Mouse (Mus musculus): ENCODE results near the gene St6galnac3. TPM values are rescaled to one million over a fixed set of nuclear protein-coding genes. Genes with fewer than 3 reads are reported as not detected.

The St6galnac3 gene
- polyA plus RNA-seq, 1 experiment, result not detected

DNA sequence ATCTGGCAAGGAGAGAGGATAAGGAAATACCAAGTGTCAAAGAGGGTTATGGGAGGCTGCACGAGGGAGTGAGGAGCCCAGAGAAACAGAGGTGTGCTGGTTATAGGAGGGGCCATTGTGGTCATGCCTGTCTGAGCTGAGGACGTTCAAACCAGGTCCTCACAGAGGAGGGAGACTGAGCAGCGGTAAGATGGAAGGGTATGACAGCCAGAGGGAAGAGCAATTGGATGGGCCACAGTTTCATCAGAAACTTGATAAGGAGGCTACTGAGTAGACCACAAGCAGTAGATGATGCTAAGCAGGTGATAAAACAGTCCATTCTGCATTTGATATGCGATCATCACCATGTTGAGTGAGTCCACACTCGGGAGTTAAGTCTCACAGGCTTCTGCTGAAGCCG is 212.4 kb downstream of the St6galnac3 start:
- Histone ChIP-seq H3K4me1 (ENCODE audit: control insufficient read depth, insufficient read depth, low read length) (no peaks in the 10 kb centered on the region), H3K27ac (ENCODE audit: insufficient read depth, low read depth, low read length) (no peak overlapping the region), H3K4me3 (ENCODE audit: insufficient read depth, low read length) (no peak overlapping the region)
- TF ChIP-seq CTCF (IDR thresholded peaks at IDR 0.05; ENCODE audit: low read depth, low read length) (no peak), POLR2A (IDR thresholded peaks at IDR 0.05; ENCODE audit: borderline replicate concordance, low read depth, low read length) (no peak)

DNA sequence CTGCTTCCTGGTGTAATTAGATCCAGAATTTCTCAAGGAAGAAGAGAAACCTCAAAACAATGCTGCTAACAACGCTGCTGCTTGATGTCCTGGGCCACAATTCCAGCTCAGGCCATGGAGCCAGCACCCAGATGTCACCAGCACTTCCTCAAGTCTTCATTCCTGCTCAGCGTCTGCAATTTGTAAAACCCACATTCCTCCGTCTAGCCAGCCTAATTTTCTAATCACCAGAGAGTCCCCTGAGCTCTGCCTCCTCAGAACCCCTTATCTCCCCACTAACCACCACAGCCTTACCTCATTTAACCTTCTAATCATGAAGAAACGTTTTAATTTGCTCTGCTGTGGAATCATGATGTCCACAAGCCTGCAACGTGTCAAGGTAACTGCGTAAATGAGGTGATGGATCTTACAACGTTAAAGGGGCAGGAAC is 213.8 kb downstream of the St6galnac3 start:
- no peak overlapping the region for H3K4me3 ChIP-seq (ENCODE audit: insufficient read depth, low read length)
- H3K27ac ChIP-seq (ENCODE audit: insufficient read depth, low read depth, low read length), result no peak overlapping the region
- no peaks in the 10 kb centered on the region for H3K4me1 ChIP-seq (ENCODE audit: control insufficient read depth, insufficient read depth, low read length)
- TF ChIP-seq POLR2A (IDR thresholded peaks at IDR 0.05; ENCODE audit: borderline replicate concordance, low read depth, low read length) (no peak), CTCF (IDR thresholded peaks at IDR 0.05; ENCODE audit: low read depth, low read length) (no peak)

DNA sequence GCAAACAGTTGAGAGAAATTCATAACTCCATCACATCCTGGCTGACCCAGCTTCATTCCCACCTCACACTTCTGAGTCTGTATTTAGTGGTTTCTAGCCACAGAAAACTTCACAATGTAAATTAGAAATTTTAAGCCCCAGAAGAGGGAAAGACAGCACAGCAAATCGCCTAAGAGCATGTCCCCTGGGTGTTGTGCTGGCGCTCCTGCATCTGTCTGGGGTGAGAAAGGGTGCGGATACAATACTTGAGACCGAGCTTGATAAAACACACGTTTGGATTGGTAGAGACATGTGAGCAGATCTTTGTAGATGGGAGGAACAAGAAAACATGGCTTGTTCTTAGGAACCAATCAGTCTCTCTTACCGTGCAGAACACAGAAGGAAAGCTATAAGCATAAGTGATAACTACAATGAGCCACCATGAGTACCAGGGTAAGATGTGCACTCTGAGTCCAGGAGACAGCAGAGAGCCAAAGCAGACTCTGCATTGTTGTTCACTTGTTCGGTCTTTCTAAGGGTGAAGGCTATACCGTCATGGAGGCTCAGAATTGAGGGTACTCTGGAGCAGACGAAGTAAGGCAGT is 214.8 kb downstream of the St6galnac3 start:
- no peak for TF ChIP-seq CTCF (IDR thresholded peaks at IDR 0.05; ENCODE audit: low read depth, low read length)
- TF ChIP-seq POLR2A (IDR thresholded peaks at IDR 0.05; ENCODE audit: borderline replicate concordance, low read depth, low read length), result no peak
- Histone ChIP-seq H3K4me3 (ENCODE audit: insufficient read depth, low read length) (no peak overlapping the region), H3K4me1 (ENCODE audit: control insufficient read depth, insufficient read depth, low read length) (no peaks in the 10 kb centered on the region), H3K27ac (ENCODE audit: insufficient read depth, low read depth, low read length) (no peak overlapping the region)

DNA sequence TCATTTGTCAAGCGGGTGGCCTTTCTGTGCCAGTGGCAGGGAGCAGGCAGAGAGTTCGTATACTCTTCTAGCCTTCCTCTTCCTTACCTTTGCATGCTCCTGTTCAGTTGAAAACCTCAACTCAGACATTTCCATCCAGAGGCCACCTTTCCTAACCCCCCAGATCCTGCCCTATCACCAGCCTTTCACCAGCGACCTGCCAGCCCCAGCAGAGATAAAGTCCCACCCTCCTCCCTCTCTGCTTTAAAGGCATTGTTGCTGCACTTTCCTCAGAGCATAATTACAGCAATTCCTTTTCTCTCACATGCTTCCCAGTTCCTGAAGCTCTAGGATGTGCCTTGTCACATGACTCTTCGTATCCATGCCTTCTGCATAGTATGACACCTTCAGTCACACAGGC is 215.3 kb downstream of the St6galnac3 start:
- Histone ChIP-seq H3K27ac (ENCODE audit: insufficient read depth, low read depth, low read length) (no peak overlapping the region), H3K4me3 (ENCODE audit: insufficient read depth, low read length) (no peak overlapping the region), H3K4me1 (ENCODE audit: control insufficient read depth, insufficient read depth, low read length) (no peaks in the 10 kb centered on the region)
- no peak for TF ChIP-seq CTCF (IDR thresholded peaks at IDR 0.05; ENCODE audit: low read depth, low read length)

DNA sequence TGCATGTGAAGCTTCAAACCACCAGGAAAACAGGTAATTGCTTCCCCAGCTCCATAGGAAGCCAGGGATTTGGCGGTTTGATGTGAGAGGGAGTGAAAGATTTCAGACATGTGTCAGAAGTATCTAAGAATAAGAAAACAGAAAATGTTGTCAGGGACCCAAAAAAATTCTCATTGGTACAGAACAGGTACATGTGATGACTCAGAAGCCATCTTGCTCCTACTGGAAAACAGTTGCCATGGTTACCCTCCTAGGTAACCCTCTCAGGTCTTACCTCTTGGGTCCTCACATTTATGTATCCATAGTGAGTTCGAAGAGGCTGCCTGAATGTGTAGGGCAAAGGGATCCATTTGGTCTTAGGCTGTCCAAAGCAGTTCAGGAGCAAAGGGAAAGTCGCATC is 215.9 kb downstream of the St6galnac3 start:
- no peak overlapping the region for H3K27ac ChIP-seq (ENCODE audit: insufficient read depth, low read depth, low read length)
- TF ChIP-seq CTCF (IDR thresholded peaks at IDR 0.05; ENCODE audit: low read depth, low read length) (no peak), POLR2A (IDR thresholded peaks at IDR 0.05; ENCODE audit: borderline replicate concordance, low read depth, low read length) (no peak)
- H3K4me3 ChIP-seq (ENCODE audit: insufficient read depth, low read length), result no peak overlapping the region
- H3K4me1 ChIP-seq (ENCODE audit: control insufficient read depth, insufficient read depth, low read length), result no peaks in the 10 kb centered on the region

DNA sequence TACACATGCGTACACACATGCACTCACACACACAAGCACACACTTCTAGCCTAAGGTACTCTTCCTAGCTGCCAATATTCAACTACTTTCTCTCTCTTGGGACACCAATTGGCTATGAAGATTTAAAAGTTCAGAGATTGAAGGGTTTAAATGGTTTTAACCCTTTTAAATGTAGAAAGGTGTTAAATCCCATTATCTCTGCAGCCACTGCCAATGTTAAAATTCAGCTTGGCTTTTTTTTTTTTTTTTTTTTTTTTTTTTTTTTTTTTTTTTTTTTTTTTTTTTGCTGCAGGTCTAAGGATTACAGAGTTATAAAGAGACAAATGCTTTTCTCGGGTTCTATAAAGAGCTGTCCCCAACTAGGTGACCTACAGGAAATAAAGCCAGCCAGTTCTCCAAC is 216.4 kb downstream of the St6galnac3 start:
- TF ChIP-seq POLR2A (IDR thresholded peaks at IDR 0.05; ENCODE audit: borderline replicate concordance, low read depth, low read length) (no peak), CTCF (IDR thresholded peaks at IDR 0.05; ENCODE audit: low read depth, low read length) (no peak)
- Histone ChIP-seq H3K4me3 (ENCODE audit: insufficient read depth, low read length) (no peak overlapping the region), H3K4me1 (ENCODE audit: control insufficient read depth, insufficient read depth, low read length) (no peaks in the 10 kb centered on the region), H3K27ac (ENCODE audit: insufficient read depth, low read depth, low read length) (no peak overlapping the region)

DNA sequence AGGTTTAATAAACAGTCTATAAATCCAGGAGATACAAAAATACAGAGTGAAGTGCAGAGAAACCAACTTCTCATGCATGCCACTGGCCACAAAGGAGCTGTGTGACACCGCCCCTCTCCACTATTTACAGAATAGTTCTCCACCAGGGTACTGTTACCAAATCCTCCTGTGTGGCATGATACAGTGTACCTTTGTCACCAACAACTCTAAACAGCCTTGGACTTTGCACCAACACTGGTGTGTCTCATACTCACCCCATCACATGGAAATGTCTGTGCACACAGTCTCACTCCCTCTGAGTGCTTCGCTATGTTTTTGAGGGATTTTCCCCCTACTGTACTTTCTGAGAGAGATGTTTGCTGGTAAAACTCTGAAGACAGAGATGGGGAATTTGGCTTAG is 217.4 kb downstream of the St6galnac3 start:
- Histone ChIP-seq H3K4me1 (ENCODE audit: control insufficient read depth, insufficient read depth, low read length) (no peaks in the 10 kb centered on the region), H3K27ac (ENCODE audit: insufficient read depth, low read depth, low read length) (no peak overlapping the region), H3K4me3 (ENCODE audit: insufficient read depth, low read length) (no peak overlapping the region)
- TF ChIP-seq CTCF (IDR thresholded peaks at IDR 0.05; ENCODE audit: low read depth, low read length) (no peak), POLR2A (IDR thresholded peaks at IDR 0.05; ENCODE audit: borderline replicate concordance, low read depth, low read length) (no peak)

DNA sequence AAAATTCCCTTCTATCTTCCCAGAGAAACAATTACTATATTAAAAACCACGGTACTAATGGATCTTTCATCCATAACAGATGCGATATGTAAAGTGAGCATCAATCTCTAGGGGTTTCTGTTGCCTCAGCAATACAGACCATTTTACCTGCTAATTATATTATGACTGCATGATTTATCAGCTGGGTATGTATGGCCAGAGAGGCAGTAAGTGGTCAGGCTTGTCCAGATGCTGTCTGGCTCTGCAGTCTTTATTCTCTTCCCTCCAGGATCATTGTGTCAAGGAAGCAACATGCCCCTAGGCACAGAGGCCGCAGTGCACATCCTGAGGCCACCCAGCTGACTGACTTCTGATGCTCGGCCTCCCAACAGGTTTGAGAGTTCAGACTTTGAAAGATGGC is 222.5 kb downstream of the St6galnac3 start:
- Histone ChIP-seq H3K4me1 (ENCODE audit: control insufficient read depth, insufficient read depth, low read length) (no peaks in the 10 kb centered on the region), H3K4me3 (ENCODE audit: insufficient read depth, low read length) (no peak overlapping the region), H3K27ac (ENCODE audit: insufficient read depth, low read depth, low read length) (no peak overlapping the region)
- TF ChIP-seq POLR2A (IDR thresholded peaks at IDR 0.05; ENCODE audit: borderline replicate concordance, low read depth, low read length), result no peak
- no peak for TF ChIP-seq CTCF (IDR thresholded peaks at IDR 0.05; ENCODE audit: low read depth, low read length)

DNA sequence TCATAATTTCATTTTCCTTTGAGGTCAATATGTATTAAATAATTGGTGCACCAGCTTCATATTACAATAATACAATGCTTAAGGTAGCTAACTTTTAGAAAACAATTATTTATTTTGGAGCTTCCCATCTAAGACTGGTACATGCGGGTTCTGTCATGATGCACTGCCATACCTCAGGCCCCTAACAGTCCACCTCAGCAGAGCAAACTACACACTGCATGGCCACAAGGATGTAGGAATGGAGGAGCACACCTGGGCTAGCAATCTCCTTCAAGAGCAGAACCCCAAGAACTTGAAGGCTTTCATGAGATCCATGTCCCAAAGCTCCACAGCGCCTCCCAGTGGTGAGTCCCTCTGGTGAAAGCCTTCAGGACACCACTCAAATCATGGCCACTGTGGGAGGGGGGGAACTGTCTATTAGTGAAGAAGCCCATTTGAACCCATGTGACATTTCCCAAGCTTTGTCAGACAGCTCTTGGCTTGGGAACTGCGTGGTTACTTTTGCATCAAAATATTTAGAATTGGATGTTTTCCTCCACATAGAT is 223.6 kb downstream of the St6galnac3 start:
- Histone ChIP-seq H3K27ac (ENCODE audit: insufficient read depth, low read depth, low read length) (no peak overlapping the region), H3K4me3 (ENCODE audit: insufficient read depth, low read length) (no peak overlapping the region), H3K4me1 (ENCODE audit: control insufficient read depth, insufficient read depth, low read length) (no peaks in the 10 kb centered on the region)
- TF ChIP-seq POLR2A (IDR thresholded peaks at IDR 0.05; ENCODE audit: borderline replicate concordance, low read depth, low read length) (no peak), CTCF (IDR thresholded peaks at IDR 0.05; ENCODE audit: low read depth, low read length) (no peak)

DNA sequence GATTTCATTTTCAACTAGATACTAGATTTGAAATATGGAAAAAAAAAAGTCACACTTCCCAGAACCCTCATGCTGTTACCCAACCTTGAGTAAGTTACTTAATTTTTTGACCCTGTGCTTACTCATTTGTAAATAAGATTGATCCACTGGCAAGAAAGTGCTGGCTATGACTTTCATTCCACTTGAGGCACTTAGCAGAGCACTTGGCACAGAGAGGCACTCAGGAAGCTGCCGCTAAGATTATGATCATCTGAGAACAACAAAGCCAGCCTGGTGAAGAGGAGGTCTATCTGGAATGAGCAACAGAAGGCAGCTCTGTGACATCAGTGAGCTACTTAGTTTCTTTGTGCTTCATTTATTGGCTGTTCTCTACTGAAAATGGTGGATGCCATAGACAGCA is 232.0 kb downstream of the St6galnac3 start:
- H3K27ac ChIP-seq (ENCODE audit: insufficient read depth, low read depth, low read length), result no peak overlapping the region
- TF ChIP-seq CTCF (IDR thresholded peaks at IDR 0.05; ENCODE audit: low read depth, low read length) (no peak), POLR2A (IDR thresholded peaks at IDR 0.05; ENCODE audit: borderline replicate concordance, low read depth, low read length) (no peak)
- no peak overlapping the region for H3K4me3 ChIP-seq (ENCODE audit: insufficient read depth, low read length)
- H3K4me1 ChIP-seq (ENCODE audit: control insufficient read depth, insufficient read depth, low read length), result no peaks in the 10 kb centered on the region
